In the genomic region with DNA sequence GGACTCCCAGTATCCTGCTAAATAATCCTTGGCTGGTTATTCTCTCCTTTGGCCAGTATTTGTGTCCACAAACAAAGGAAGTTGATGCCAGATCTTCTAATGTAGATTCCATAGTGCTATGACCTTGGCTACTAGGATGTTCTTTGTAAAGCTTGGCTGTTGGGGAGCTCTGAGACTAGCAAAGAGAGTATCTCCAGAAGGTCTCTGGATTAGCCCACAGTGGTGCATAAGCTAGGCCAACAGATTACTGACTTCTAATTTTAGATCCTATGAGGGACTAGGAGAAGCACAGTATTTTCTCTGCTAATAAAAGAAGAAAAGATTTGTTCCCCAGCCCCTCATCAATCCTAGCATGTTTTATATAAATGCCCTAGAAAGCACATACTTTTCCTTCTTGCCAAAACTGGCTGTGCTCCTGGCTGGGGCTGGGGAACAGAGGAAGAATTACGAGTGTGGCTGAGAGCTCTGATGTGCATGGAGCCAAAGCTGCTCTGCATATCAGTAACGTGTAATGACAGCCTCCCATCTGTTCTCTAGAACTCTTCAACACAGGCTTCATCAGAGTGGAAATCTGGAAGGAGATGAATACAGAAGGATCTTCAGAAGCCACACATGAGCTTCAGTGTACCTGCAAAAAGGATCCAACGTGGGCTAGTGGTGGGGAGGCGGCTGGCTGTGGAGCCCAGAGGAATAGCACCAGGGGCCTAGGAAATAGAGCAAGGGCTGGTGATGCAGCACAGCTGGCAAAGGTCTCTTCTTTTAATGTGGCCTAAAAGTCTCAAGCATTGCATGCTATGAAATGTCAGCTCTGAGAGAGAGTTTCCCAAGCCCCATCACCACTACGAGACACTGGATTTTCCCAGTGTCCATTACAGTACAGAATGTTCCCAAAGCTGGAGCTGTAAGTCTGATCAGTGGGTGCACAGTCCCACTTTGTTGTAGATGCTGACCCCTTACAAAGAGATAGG, we compare ENCODE assay signal across 9 mouse cellular contexts.
DNase-seq lines count a peak whose midpoint lies in the region; ATAC-seq lines count a peak whose summit lies in the region.
"Had no signal": no experiment of that assay in that cellular context is flagged by ENCODE, and none has a peak within 500 bp of the region (broad histone marks: within the 10 kb centered on the region; RNA-seq: fewer than 3 reads in every experiment).

No protein-coding gene starts in this region.

- peak overlapping the region; percentile 63; the same call in 1 of the 2 replicates for H3K27ac ChIP-seq in forebrain, embryonic 13.5 days
- no peak overlapping the region for H3K27ac ChIP-seq in forebrain, embryonic 11.5 days (ENCODE audit: low read depth, low read length)
- no peak overlapping the region for H3K27ac ChIP-seq in midbrain, embryonic 14.5 days (replicated peaks; ENCODE audit: low read depth, low read length)

- no peaks in the 10 kb centered on the region for H3K9me3 ChIP-seq in forebrain, embryonic 13.5 days (replicated peaks)
- no peaks in the 10 kb centered on the region for H3K9me3 ChIP-seq in forebrain, embryonic 11.5 days (ENCODE audit: control insufficient read depth, low read length)
- no peaks in the 10 kb centered on the region for H3K9me3 ChIP-seq in midbrain, embryonic 14.5 days (ENCODE audit: control insufficient read depth, low read length)

- no peak overlapping the region for H3K4me2 ChIP-seq in forebrain, embryonic 13.5 days
- H3K4me2 ChIP-seq in forebrain, embryonic 11.5 days (ENCODE audit: low read depth, low read length, severe bottlenecking) = no peak overlapping the region
- no peak overlapping the region for H3K4me2 ChIP-seq in midbrain, embryonic 14.5 days (ENCODE audit: low read length)

- 74% methylated on average over 5 of the region's 5 CpGs for WGBS in forebrain, embryonic 13.5 days
- 82% methylated on average over 5 of the region's 5 CpGs for WGBS in forebrain, embryonic 11.5 days
- WGBS in midbrain, embryonic 14.5 days = 74% methylated on average over 5 of the region's 5 CpGs

- DNase-seq in forebrain, embryonic 11.5 days (ENCODE audit: low spot score) = no peak
- DNase-seq in brain, adult 2 months (ENCODE audit: low read depth, low spot score) = peak; percentile 94
- peak; percentile 33 to 44 for DNase-seq in frontal cortex, postnatal 14 days (ENCODE audit: low spot score in 2 of 2)
- peak; percentile 14 to 65 for DNase-seq in left cerebral cortex, adult 8-10 months (ENCODE audit: low spot score in 2 of 2)
- DNase-seq in right cerebral cortex, postnatal 4 days = peak; percentile 26
- no peak for DNase-seq in midbrain, embryonic 14.5 days

- ATAC-seq in forebrain, embryonic 13.5 days = peak; percentile 87; the same call in 1 of the 2 replicates
- ATAC-seq in forebrain, embryonic 11.5 days (replicated peaks; ENCODE audit: low FRiP score) = no peak
- ATAC-seq in midbrain, embryonic 14.5 days (ENCODE audit: low FRiP score, low TSS enrichment) = no peak
- no peak for ATAC-seq in erythroblast, adult 5-6 weeks (replicated peaks; ENCODE audit: low FRiP score, poor library complexity, severe bottlenecking)

- no peaks in the 10 kb centered on the region for H3K27me3 ChIP-seq in forebrain, embryonic 13.5 days
- no peaks in the 10 kb centered on the region for H3K27me3 ChIP-seq in forebrain, embryonic 11.5 days (ENCODE audit: control insufficient read depth, insufficient read depth, low read length)
- H3K27me3 ChIP-seq in midbrain, embryonic 14.5 days (ENCODE audit: control insufficient read depth, insufficient read depth, low read length) = no peaks in the 10 kb centered on the region

- H3K9ac ChIP-seq in forebrain, embryonic 13.5 days = no peak overlapping the region
- no peak overlapping the region for H3K9ac ChIP-seq in forebrain, embryonic 11.5 days (ENCODE audit: low read length)
- no peak overlapping the region for H3K9ac ChIP-seq in midbrain, embryonic 14.5 days (replicated peaks; ENCODE audit: low read length)

- no peaks in the 10 kb centered on the region for H3K36me3 ChIP-seq in forebrain, embryonic 13.5 days (ENCODE audit: poor library complexity, severe bottlenecking)
- no peaks in the 10 kb centered on the region for H3K36me3 ChIP-seq in forebrain, embryonic 11.5 days (ENCODE audit: control insufficient read depth, insufficient read depth, low read length)
- H3K36me3 ChIP-seq in midbrain, embryonic 14.5 days (ENCODE audit: control insufficient read depth, insufficient read depth, low read length) = no peaks in the 10 kb centered on the region

- no peak overlapping the region for H3K4me3 ChIP-seq in forebrain, embryonic 13.5 days
- H3K4me3 ChIP-seq in forebrain, embryonic 11.5 days (ENCODE audit: low read depth, low read length) = no peak overlapping the region
- no peak overlapping the region for H3K4me3 ChIP-seq in midbrain, embryonic 14.5 days (replicated peaks; ENCODE audit: low read depth, low read length)
- H3K4me3 ChIP-seq: myocyte had no signal

- H3K4me1 ChIP-seq in forebrain, embryonic 13.5 days = peaks cover 21% of the 10 kb centered on the region
- no peaks in the 10 kb centered on the region for H3K4me1 ChIP-seq in forebrain, embryonic 11.5 days (replicated peaks; ENCODE audit: control insufficient read depth, insufficient read depth, low read length)
- H3K4me1 ChIP-seq in midbrain, embryonic 14.5 days (ENCODE audit: control insufficient read depth, insufficient read depth, low read length) = peaks cover 5% of the 10 kb centered on the region; the same call in 1 of the 2 replicates

Comparison
In these comparisons a context has a peak if more than half of its experiments do, and no peak if none do; other contexts are left out.
1. DNase-seq: peak in brain, adult 2 months (single experiment), frontal cortex, postnatal 14 days (2 of 2), left cerebral cortex, adult 8-10 months (2 of 2) and right cerebral cortex, postnatal 4 days (single experiment); none in forebrain, embryonic 11.5 days (single experiment) and midbrain, embryonic 14.5 days (single experiment).